Mouse (Mus musculus): ENCODE results near the gene Gm7233. TPM values are rescaled to one million over a fixed set of nuclear protein-coding genes. Genes with fewer than 3 reads are reported as not detected.
"Not testable (repeated sequence)": the region's sequence is repeated elsewhere in the genome, so short reads cannot be mapped to it uniquely, and the experiment has no call there.

Gene Gm7233
- polyA plus RNA-seq (2015; fragmentation: Nextera tagmentation; extraction: Ambion mirVana) = not detected in 2 replicates

DNA sequence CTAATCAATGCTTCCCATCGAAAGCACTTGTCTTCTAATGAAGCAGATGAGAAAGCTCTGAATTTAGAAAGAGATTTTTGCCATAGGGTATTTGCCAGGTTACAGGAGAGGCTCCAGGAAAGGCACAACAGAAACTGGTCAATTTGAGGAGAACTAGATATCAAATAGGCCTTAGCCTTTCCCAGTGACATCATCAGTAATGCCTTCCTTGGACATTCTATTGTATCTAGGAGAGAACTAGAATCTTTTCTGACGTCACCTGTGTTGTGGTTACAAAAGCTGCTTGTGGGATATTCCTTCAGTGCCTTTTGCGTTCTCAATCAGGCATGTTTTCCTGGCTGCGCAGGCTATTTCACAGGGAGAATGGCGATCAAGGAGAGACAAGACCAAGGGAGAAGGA is at the start of gene Gm7233:
Gm7233 (plus strand) TSS at position 301 of the 400 bp plus-strand sequence.
- H3K4me3 ChIP-seq (replicated peaks; ENCODE audit: low read length); H3K36me3 ChIP-seq (ENCODE audit: control insufficient read depth, insufficient read depth); H3K9ac ChIP-seq (replicated peaks; ENCODE audit: low read depth, low read length); H3K9me3 ChIP-seq (ENCODE audit: control insufficient read depth, low read length); H3K27me3 ChIP-seq (replicated peaks; ENCODE audit: control insufficient read depth, insufficient read depth, low read length); ATAC-seq; H3K4me1 ChIP-seq (replicated peaks; ENCODE audit: control insufficient read depth, insufficient read depth, low read length); H3K4me2 ChIP-seq (ENCODE audit: low read length); H3K27ac ChIP-seq (ENCODE audit: low read length): not testable (repeated sequence)
- WGBS = 80% methylated on average over 4 of the region's 5 CpGs

GRCm38 (mm10) chr14:43167189-43167588 is 12.5 kb upstream of the Gm7233 start:
- not testable (repeated sequence) for ATAC-seq; H3K4me3 ChIP-seq (replicated peaks; ENCODE audit: low read length); H3K4me2 ChIP-seq (ENCODE audit: low read length); H3K36me3 ChIP-seq (ENCODE audit: control insufficient read depth, insufficient read depth); H3K4me1 ChIP-seq (replicated peaks; ENCODE audit: control insufficient read depth, insufficient read depth, low read length); H3K9ac ChIP-seq (replicated peaks; ENCODE audit: low read depth, low read length); H3K27me3 ChIP-seq (replicated peaks; ENCODE audit: control insufficient read depth, insufficient read depth, low read length); H3K27ac ChIP-seq (ENCODE audit: low read length); H3K9me3 ChIP-seq (ENCODE audit: control insufficient read depth, low read length)
- WGBS = 75% methylated on average over 4 of the region's 4 CpGs

DNA sequence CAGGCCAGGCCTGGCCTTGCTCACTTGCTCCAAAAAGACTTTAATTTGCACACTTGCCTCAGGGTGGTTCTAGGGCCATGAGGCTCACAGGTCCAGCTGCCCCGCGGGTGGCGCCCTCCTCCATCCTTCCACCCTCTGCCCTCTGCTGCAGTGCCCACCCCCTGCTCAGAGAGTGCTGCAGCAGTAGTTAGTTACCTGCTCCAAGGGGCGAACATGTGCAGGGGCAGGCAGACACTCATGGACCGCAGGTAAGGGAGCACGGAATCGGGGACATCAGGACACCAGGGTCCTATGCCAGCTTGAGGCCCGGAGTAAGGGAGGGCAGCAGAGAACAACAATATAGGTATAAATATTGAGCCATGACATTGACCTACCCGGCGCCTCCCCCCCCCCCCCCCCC is 11.7 kb upstream of the Gm7233 start:
- H3K4me3 ChIP-seq (replicated peaks; ENCODE audit: low read length); H3K36me3 ChIP-seq (ENCODE audit: control insufficient read depth, insufficient read depth); H3K4me1 ChIP-seq (replicated peaks; ENCODE audit: control insufficient read depth, insufficient read depth, low read length); H3K27ac ChIP-seq (ENCODE audit: low read length); H3K4me2 ChIP-seq (ENCODE audit: low read length); H3K27me3 ChIP-seq (replicated peaks; ENCODE audit: control insufficient read depth, insufficient read depth, low read length); ATAC-seq; H3K9me3 ChIP-seq (ENCODE audit: control insufficient read depth, low read length); H3K9ac ChIP-seq (replicated peaks; ENCODE audit: low read depth, low read length): not testable (repeated sequence)
- WGBS = no CpG with 5 or more reads among the region's 10 CpGs

DNA sequence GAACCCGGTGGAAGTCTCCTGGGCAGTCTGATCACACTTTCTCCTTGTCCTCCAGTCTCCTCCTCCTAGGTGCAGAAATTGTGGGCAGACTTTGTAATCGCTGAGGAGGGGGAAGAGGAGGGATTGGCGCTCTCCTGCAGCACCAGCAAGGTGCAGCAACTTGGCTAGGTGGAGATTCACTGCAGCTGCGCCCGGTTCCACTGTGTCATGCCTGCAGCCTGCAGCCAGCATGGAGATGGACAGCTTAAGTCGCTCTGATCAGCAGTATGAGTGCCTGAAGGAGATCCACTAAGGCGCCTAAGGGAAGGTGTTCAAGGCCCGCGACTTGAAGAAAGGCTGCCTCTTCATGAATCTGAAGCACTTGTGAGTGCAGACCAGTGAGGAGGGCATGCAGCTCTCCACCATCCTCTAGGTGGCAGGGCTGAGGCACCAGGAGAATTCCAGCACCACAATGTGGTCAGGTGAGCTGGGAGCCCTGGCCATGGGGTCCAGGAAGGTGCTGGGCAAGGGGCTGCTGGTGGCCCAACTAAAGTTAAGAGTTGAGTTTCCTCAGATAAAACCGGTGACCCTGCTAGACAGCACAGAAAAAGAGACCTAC is 11.0 kb upstream of the Gm7233 start:
- H3K27ac ChIP-seq (ENCODE audit: low read length); H3K27me3 ChIP-seq (replicated peaks; ENCODE audit: control insufficient read depth, insufficient read depth, low read length); H3K4me3 ChIP-seq (replicated peaks; ENCODE audit: low read length); ATAC-seq; H3K4me1 ChIP-seq (replicated peaks; ENCODE audit: control insufficient read depth, insufficient read depth, low read length); H3K9me3 ChIP-seq (ENCODE audit: control insufficient read depth, low read length); H3K36me3 ChIP-seq (ENCODE audit: control insufficient read depth, insufficient read depth); H3K4me2 ChIP-seq (ENCODE audit: low read length); H3K9ac ChIP-seq (replicated peaks; ENCODE audit: low read depth, low read length): not testable (repeated sequence)
- WGBS = 32% methylated on average over 1 of the region's 10 CpGs

DNA sequence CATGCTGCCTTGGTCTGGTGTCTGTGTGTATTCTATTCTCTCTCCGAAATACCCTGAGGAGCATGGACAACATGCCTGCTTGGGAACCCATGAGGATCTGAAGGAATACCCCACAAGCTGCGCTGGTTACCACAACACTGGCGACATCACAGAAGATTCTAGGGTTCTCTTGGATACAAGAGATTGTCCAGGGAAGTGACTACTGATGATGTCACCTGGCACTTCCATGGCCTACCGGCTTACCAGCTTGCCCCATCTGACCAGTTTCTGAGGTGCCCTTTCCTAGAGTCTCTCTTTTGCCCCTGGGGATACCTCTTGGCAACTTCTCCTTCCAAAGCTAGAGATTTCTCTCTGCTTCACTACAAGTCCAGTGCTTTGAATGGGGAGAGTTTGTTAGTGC is 55.5 kb downstream of the Gm7233 start, which contains the start of gene Gm8122:
Gm8122 (minus strand) TSS at position 101 of the 400 bp plus-strand sequence.
- not testable (repeated sequence) for ATAC-seq; H3K9ac ChIP-seq (replicated peaks; ENCODE audit: low read depth, low read length); H3K27ac ChIP-seq (ENCODE audit: low read length); H3K27me3 ChIP-seq (replicated peaks; ENCODE audit: control insufficient read depth, insufficient read depth, low read length); H3K9me3 ChIP-seq (ENCODE audit: control insufficient read depth, low read length); H3K4me2 ChIP-seq (ENCODE audit: low read length); H3K36me3 ChIP-seq (ENCODE audit: control insufficient read depth, insufficient read depth); H3K4me3 ChIP-seq (replicated peaks; ENCODE audit: low read length); H3K4me1 ChIP-seq (replicated peaks; ENCODE audit: control insufficient read depth, insufficient read depth, low read length)
- 94% methylated on average over 2 of the region's 4 CpGs for WGBS

Other genes starting within 250 kb of the Gm7233 start
- gene Gm8082, start 186.2 kb upstream of the Gm7233 start, polyA plus RNA-seq (2015; fragmentation: Nextera tagmentation; extraction: Ambion mirVana) = not detected in 2 replicates
- not detected in 2 replicates for gene Gm10376, start 164.2 kb upstream of the Gm7233 start, polyA plus RNA-seq (2015; fragmentation: Nextera tagmentation; extraction: Ambion mirVana)
- gene Gm8094, start 103.2 kb upstream of the Gm7233 start, polyA plus RNA-seq (2015; fragmentation: Nextera tagmentation; extraction: Ambion mirVana) = not detected in 2 replicates
- gene Gm8104, start 79.3 kb upstream of the Gm7233 start, polyA plus RNA-seq (2015; fragmentation: Nextera tagmentation; extraction: Ambion mirVana) = not detected in 2 replicates
- gene Gm8122, start 55.4 kb downstream of the Gm7233 start, polyA plus RNA-seq (2015; fragmentation: Nextera tagmentation; extraction: Ambion mirVana) = not detected in 2 replicates
- gene Gm8126, start 78.8 kb downstream of the Gm7233 start, polyA plus RNA-seq (2015; fragmentation: Nextera tagmentation; extraction: Ambion mirVana) = not detected in 2 replicates
- not detected in 2 replicates for gene Gm9732, start 95.2 kb downstream of the Gm7233 start, polyA plus RNA-seq (2015; fragmentation: Nextera tagmentation; extraction: Ambion mirVana)
- not detected in 2 replicates for gene Gm8127, start 114.0 kb downstream of the Gm7233 start, polyA plus RNA-seq (2015; fragmentation: Nextera tagmentation; extraction: Ambion mirVana)
- not detected in 2 replicates for gene 1700001F09Rik, start 167.9 kb downstream of the Gm7233 start, polyA plus RNA-seq (2015; fragmentation: Nextera tagmentation; extraction: Ambion mirVana)
- gene Gm8138, start 236.5 kb downstream of the Gm7233 start, polyA plus RNA-seq (2015; fragmentation: Nextera tagmentation; extraction: Ambion mirVana) = not detected in 2 replicates

Data from forebrain, embryonic 16.5 days (tissue).